Mouse (Mus musculus): ENCODE measurements around the gene Fsd1l. TPM values are rescaled to one million over a fixed set of nuclear protein-coding genes. Genes with fewer than 3 reads are reported as not detected.

Fsd1l gene
- total RNA-seq, 4 experiments from 2014 or later: 7.2 to 11.7 (median 8.5) TPM

DNA sequence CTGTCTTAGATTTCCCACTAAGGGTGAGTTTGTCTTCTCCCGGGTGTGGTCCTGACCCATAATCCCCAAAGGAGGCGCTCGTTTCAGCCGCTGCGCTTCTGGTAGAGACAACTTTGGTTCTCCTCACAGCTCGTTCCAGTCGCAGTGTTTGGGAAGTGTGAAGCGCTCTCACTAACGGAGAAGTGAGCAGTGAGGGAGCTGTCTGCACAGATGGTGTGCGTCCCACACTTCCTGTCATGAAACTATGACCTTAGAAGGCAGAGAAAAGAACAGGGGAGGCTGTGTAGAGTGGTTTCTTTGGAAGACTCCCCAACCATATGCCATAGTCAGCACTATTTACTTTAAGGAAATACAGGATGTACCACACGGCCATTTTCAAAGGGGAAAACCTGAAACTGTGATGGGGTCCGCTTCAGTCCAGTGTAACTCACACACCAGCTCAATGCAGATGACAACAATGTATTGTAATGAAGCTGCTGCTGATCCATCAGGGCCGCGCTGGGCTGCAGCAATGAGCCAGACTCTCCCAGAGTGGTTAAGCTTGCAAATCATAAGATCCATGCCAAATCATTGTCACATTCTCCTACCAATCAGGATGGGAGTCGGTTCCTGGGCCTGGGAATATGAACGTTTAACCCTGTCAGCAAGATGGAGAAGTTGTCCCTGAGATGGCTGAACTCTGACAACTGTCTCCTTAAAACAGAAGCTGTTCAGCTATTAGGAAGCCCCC, 119.3 kb downstream of the Fsd1l start:
- no peak for DNase-seq

Other genes with a start within 250 kb of the Fsd1l start
- 100 to 1,000 TPM in 2 of 4 experiments, 10 to 100 TPM in 2; 70.7 to 156 (median 121) TPM for gene Slc44a1, start 191.1 kb upstream of the Fsd1l start, total RNA-seq (2022)
- gene Fktn, start 82.5 kb downstream of the Fsd1l start, total RNA-seq (2022): 10 to 100 TPM; 15.6 to 19.6 (median 17.4) TPM
- under 1 TPM; 0.09 to 0.16 (median 0.11) TPM for gene Tal2, start 148.2 kb downstream of the Fsd1l start, total RNA-seq (2022)
- gene Tmem38b, start 194.6 kb downstream of the Fsd1l start, total RNA-seq (2022): 10 to 100 TPM; 15.8 to 30.8 (median 20.0) TPM

All from adrenal gland, adult 8-10 months (tissue).